Mouse (Mus musculus) C2C12 (cell line): ENCODE results near the gene Epn2. TPM values are rescaled to one million over a fixed set of nuclear protein-coding genes. Genes with fewer than 3 reads are reported as not detected.
A peak's percentile ranks its signal among the peaks of the same experiment; 100 is the strongest.
"Not testable (repeated sequence)": the region's sequence is repeated elsewhere in the genome, so short reads cannot be mapped to it uniquely, and the experiment has no call there.

Experiments used
- H3K27me3 ChIP-seq: one replicate; pipeline ENCODE4 v1.6.1; 2011; ENCODE audit not compliant: control insufficient read depth, insufficient read depth, insufficient read length
- H3K36me3 ChIP-seq: one replicate; pipeline ENCODE4 v1.6.1; 2011; ENCODE audit not compliant: control insufficient read depth, insufficient read depth
- H3K4me3 ChIP-seq: one replicate; pipeline ENCODE4 v1.5.1; 2011; ENCODE audit warnings: mild to moderate bottlenecking, control low read depth; ENCODE audit not compliant: poor library complexity, insufficient read depth, severe bottlenecking
- H3K79me2 ChIP-seq: one replicate; pipeline ENCODE4 v1.6.1; 2011; ENCODE audit not compliant: control insufficient read depth, insufficient read depth
- H3K79me3 ChIP-seq: one replicate; pipeline ENCODE4 v1.6.1; 2011; ENCODE audit warnings: low read depth, control low read depth
- H3ac ChIP-seq: one replicate; pipeline ENCODE3; 2011; ENCODE audit warnings: low read depth; ENCODE audit not compliant: control insufficient read depth, insufficient read length
- CEBPB ChIP-seq: IDR thresholded peaks from one replicate; pipeline ENCODE4 v1.6.1; 2011; ENCODE audit warnings: low read depth, mild to moderate bottlenecking, control low read depth, moderate library complexity
- CTCF ChIP-seq: IDR thresholded peaks from one replicate; pipeline ENCODE4 v1.5.1; 2011; ENCODE audit not compliant: control insufficient read depth, insufficient read depth, insufficient read length
- FOSL1 ChIP-seq: IDR thresholded peaks from one replicate; pipeline ENCODE4 v1.8.0; 2011; ENCODE audit warnings: mild to moderate bottlenecking, low read length; ENCODE audit not compliant: poor library complexity, insufficient read depth, severe bottlenecking
- MAX ChIP-seq: IDR thresholded peaks from one replicate; pipeline ENCODE4 v1.6.1; 2011; ENCODE audit warnings: mild to moderate bottlenecking, control low read depth
- MYOD1 ChIP-seq: IDR thresholded peaks from one replicate; pipeline ENCODE4 v1.6.1; 2011; ENCODE audit warnings: low read depth; ENCODE audit not compliant: control insufficient read depth, insufficient read length
- MYOG ChIP-seq: IDR thresholded peaks from one replicate; pipeline ENCODE4 v1.6.1; 2011; ENCODE audit not compliant: control insufficient read depth, insufficient read length; ENCODE audit errors: extremely low read depth
- USF1 ChIP-seq: IDR thresholded peaks from one replicate; pipeline ENCODE4 v1.6.1; 2011; ENCODE audit warnings: low read depth, mild to moderate bottlenecking, control low read depth, moderate library complexity
- polyA plus RNA-seq: library from polyadenylated mRNA; unstranded; fragments of >200 nt; fragmentation: generic; extraction: Trizol; gene quantifications from one replicate; pipeline ENCODE4 v1.2.1, GENCODE M21; 2012; ENCODE audit warnings: missing spikeins

Gene Epn2
- polyA plus RNA-seq, 1 experiment = 21.1 TPM

- Histone ChIP-seq H3K79me2 (no peaks in the 10 kb centered on the region), H3K79me3 (no peaks in the 10 kb centered on the region), H3K4me3 (no peak overlapping the region), H3K27me3 (no peaks in the 10 kb centered on the region), H3ac (no peak overlapping the region), H3K36me3 (no peaks in the 10 kb centered on the region)
- TF ChIP-seq MYOD1 (no peak), MYOG (no peak), USF1 (no peak), MAX (no peak), CTCF (no peak), CEBPB (no peak), FOSL1 (no peak)
Measured at GRCm38 (mm10) chr11:61585421-61585820, 5.9 kb upstream of the Epn2 start.

GRCm38 (mm10) chr11:61584830-61585229, 5.3 kb upstream of the Epn2 start:
- no peaks in the 10 kb centered on the region for H3K27me3 ChIP-seq
- no peaks in the 10 kb centered on the region for H3K79me2 ChIP-seq
- no peaks in the 10 kb centered on the region for H3K79me3 ChIP-seq
- no peak overlapping the region for H3ac ChIP-seq
- no peak for TF ChIP-seq MYOG
- TF ChIP-seq CEBPB = no peak
- TF ChIP-seq USF1 = no peak
- no peak for TF ChIP-seq MYOD1
- no peak for TF ChIP-seq MAX
- TF ChIP-seq CTCF = no peak
- TF ChIP-seq FOSL1 = no peak
- H3K4me3 ChIP-seq = no peak overlapping the region
- no peaks in the 10 kb centered on the region for H3K36me3 ChIP-seq

- H3K79me3 ChIP-seq = no peaks in the 10 kb centered on the region
- H3K27me3 ChIP-seq = no peaks in the 10 kb centered on the region
- H3ac ChIP-seq = no peak overlapping the region
- H3K79me2 ChIP-seq = no peaks in the 10 kb centered on the region
- H3K36me3 ChIP-seq = no peaks in the 10 kb centered on the region
- TF ChIP-seq MAX = no peak
- TF ChIP-seq CEBPB = no peak
- no peak for TF ChIP-seq MYOD1
- no peak for TF ChIP-seq FOSL1
- TF ChIP-seq CTCF = no peak
- TF ChIP-seq USF1 = no peak
- TF ChIP-seq MYOG = no peak
- no peak overlapping the region for H3K4me3 ChIP-seq
Measured at GRCm38 (mm10) chr11:61584096-61584495, 4.6 kb upstream of the Epn2 start.

- H3K4me3 ChIP-seq, H3K79me3 ChIP-seq, H3ac ChIP-seq, H3K27me3 ChIP-seq, H3K36me3 ChIP-seq: not testable (repeated sequence)
- peaks cover 13% of the 10 kb centered on the region for H3K79me2 ChIP-seq
Measured at GRCm38 (mm10) chr11:61582808-61583207, 3.3 kb upstream of the Epn2 start.

GRCm38 (mm10) chr11:61579878-61580381, 443 bp upstream of the Epn2 start:
- Histone ChIP-seq H3ac (no peak overlapping the region), H3K27me3 (no peaks in the 10 kb centered on the region), H3K79me2 (peaks cover 42% of the 10 kb centered on the region), H3K36me3 (peaks cover 19% of the 10 kb centered on the region), H3K4me3 (peak overlapping the region; percentile 90), H3K79me3 (peaks cover 38% of the 10 kb centered on the region)
- TF ChIP-seq MYOD1 = no peak
- no peak for TF ChIP-seq CTCF
- no peak for TF ChIP-seq MAX
- no peak for TF ChIP-seq MYOG
- TF ChIP-seq USF1 = no peak
- TF ChIP-seq CEBPB = no peak
- no peak for TF ChIP-seq FOSL1

GRCm38 (mm10) chr11:61578541-61578982, 925 bp downstream of the Epn2 start:
- Histone ChIP-seq H3K79me3 (peaks cover 50% of the 10 kb centered on the region), H3K79me2 (peaks cover 55% of the 10 kb centered on the region), H3K4me3 (peak overlapping the region; percentile 90), H3K27me3 (no peaks in the 10 kb centered on the region), H3ac (peak overlapping the region; percentile 91), H3K36me3 (peaks cover 19% of the 10 kb centered on the region)
- TF ChIP-seq MYOG (no peak), USF1 (no peak), MYOD1 (no peak), FOSL1 (no peak), CEBPB (no peak), MAX (no peak), CTCF (no peak)
